Mouse (Mus musculus) regulatory T cell (primary cell): Measurements from ENCODE around the gene Thsd4.

Experiments used
- in situ Hi-C: fragments of 300-600 bp; cut with MboI, MseI; formaldehyde crosslinking; loops from one replicate; pipeline ENCODE4 v1.15.1; 2025; ENCODE audit warnings: high pct_unique_total_duplicates

Thsd4 gene

GRCm38 (mm10) chr9:60457359-60458210 lies 64.3 kb downstream of the Thsd4 start:
- in situ Hi-C loops: no loop called here

GRCm38 (mm10) chr9:60456651-60457050 lies 65.2 kb downstream of the Thsd4 start:
- in situ Hi-C loops: no loop called here

GRCm38 (mm10) chr9:60454406-60455076 lies 67.3 kb downstream of the Thsd4 start:
- in situ Hi-C loops: no loop called here

- in situ Hi-C loops: no loop called here
Measured at GRCm38 (mm10) chr9:60449498-60449897, 72.3 kb downstream of the Thsd4 start.

GRCm38 (mm10) chr9:60445821-60446220 lies 76.0 kb downstream of the Thsd4 start:
- in situ Hi-C loops: no loop called here

DNA sequence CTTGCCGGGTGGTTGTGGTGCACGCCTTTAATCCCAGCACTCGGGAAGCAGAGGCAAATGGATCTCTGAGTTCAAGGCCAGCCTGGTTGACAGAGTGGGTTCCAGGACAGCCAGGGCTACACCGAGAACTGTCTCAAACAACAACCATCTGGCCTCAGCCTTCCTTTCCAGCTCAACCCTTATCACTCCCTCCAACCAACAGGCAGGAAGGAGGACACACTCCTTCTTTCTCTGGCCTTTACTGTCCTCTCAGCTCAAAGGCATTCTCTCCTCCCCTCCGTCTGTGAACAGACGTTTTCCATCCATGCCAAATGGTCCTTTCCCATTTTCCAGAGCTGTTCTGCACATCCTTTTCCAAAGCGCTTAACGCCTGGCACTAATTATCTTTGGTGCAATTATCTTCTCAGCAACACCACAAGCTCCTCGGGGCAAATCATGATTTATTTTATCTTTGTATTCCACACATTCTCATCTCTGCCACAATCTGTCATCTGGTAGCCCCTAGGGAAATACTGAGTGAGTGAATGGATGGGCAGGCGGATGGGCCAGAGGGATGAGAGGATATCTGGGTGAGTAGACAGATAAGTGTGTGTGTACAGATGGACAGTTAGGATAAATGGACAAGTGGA lies 80.5 kb downstream of the Thsd4 start:
- in situ Hi-C loops: no loop called here

DNA sequence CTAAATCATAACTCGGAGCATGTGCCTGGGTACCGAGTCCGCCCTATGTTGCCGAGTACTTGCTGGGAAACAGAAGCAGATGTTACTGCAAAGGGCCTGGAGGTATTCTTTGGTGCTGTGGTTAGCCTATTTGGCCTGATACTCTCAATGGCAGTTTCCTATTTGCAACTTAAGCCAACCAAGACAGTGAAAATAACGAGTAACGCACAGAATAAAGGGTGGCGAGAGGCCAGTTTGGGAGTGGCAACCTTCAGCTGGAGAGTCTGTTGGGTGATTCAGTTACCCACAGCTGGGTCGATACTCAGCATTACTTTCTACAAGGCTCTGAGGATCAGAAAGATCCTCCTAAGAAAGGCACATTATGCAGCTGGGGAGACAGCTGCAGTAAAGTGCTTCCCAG lies 81.3 kb downstream of the Thsd4 start:
- in situ Hi-C loops: no loop called here

- in situ Hi-C loops: no loop called here
Measured at GRCm38 (mm10) chr9:60436246-60436645, 85.6 kb downstream of the Thsd4 start.

- in situ Hi-C loops: no loop called here
Measured at GRCm38 (mm10) chr9:60434093-60434492, 87.8 kb downstream of the Thsd4 start.

DNA sequence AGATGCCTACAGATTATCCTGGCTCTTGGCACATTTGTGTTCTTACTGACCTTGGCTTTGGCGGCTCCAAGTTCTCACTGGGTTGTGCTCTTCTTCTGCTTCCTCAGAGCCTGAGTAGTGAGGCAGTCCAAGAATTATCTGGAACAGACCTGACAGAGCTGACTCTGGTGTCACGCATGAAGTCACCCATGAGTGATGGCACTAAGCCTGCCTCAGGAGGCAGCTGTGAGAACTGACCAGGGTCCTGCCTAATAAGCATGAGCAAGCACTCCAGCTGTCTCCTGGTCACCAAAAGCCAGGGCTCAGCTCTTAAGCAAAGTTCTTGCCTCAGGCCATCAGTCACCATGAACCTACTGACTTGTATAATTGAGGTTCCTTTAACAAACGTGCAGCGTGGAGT lies 89.9 kb downstream of the Thsd4 start:
- in situ Hi-C loops: no loop called here

- in situ Hi-C loops: no loop called here
Measured at GRCm38 (mm10) chr9:60430017-60430416, 91.8 kb downstream of the Thsd4 start.

DNA sequence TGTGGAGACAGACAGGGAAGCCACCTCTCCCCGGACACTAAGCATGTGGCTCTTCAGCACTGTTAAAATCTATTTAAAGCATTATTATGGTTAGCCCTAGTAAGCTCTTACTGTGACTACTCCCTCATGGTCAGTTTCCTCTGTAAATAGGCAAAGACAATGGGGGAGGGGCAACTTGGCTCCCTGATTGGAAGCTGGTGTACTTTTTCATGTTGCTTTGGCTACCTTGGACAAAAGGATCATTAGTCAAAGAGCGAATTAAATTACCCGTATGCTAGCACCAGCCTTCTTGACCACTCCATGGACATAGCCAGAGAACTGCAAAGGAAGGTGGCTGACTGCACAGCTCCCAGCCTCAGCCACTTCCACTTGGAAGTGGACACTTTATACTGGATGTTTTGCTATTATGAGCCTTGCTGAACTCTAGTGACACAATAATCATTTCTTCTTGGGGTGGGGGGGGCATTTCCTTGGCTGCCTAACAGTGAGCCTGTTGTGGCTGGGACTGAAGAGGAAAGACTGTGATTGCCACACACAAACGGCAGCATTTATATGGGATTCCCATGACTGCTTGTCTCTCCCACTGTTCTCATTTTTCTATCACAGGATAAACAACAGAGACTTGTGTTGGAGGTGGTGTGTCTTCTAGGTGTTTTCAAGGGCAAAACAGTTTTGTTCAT lies 107.6 kb downstream of the Thsd4 start:
- in situ Hi-C loops: no loop called here

DNA sequence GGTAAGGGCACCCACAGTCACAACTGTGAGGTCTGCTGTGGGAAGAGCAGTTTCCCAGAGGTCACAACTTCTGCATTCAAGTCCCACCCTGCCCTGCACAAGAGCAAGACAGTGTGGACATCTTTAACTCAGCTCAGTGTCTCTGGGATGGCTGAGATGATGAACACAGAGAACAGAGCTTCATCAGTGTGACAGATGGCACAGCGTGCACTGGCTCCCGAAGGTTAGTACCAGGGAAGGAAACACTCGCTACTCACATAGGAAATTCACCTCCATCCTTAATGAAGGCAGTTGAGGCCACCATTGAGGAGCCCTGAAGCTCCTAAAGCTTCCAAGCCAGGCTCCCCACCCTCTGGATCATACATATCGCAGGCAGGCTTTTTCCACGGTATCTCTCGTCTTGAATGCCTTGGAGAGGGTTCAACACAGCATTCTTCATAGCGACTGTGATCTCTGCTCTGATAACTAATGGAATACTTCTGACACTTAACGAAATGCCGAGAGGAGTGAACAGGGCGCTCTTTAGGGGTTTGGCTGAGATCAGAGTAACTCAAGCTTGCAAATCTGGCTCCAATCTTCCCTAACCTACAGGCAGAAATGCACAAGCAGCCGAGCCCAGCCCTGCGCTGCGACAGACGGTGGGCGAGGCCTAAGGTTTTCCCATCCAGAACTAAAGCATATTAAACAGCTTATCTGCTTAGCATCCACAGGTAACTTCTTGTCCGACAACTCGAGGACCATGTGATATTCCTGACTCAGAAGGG lies 110.8 kb downstream of the Thsd4 start:
- in situ Hi-C loops: no loop called here

DNA sequence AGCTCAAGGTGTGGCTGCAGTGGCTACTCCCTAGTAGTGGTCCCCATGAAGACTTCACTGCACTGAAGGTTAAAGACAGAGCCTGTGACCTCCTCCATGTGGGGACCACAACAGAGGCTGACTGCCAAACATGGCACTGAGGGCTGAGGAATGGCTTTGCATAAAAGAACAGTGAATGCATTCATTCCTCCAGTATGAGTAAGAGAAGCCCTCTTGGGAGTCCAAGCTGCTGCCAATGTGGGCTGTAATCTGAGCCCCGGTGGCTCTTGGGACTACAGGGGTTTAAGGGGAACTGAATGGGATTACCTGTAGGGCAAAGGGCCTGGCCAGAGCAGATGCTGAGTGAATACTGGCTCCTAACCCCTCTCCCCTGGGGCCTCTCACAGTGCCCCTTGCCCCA lies 114.5 kb downstream of the Thsd4 start:
- in situ Hi-C loops: no loop called here

DNA sequence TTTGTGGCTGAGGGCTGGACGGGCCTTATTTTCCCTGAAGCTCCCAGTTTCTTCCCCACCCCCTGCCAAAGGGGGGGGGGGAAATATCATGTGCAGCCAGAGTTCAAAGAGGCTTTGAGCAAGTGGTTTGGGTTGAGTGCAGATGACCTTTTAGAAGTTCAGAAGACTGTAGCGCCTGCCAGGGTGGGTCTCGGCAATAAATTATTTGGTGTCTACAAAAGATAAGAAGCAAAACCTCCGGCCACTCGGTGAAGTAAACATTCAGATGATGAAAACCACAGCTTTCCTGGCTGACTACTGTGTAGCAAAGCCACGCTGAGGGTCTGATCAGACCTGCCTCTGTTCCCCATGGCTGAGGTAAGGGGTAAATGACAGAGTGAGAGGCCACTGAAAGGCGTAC lies 116.1 kb downstream of the Thsd4 start:
- in situ Hi-C loops: no loop called here

GRCm38 (mm10) chr9:60402681-60403080 lies 119.2 kb downstream of the Thsd4 start:
- in situ Hi-C loops: no loop called here

- in situ Hi-C loops: no loop called here
Measured at GRCm38 (mm10) chr9:60400001-60400400, 121.8 kb downstream of the Thsd4 start.

DNA sequence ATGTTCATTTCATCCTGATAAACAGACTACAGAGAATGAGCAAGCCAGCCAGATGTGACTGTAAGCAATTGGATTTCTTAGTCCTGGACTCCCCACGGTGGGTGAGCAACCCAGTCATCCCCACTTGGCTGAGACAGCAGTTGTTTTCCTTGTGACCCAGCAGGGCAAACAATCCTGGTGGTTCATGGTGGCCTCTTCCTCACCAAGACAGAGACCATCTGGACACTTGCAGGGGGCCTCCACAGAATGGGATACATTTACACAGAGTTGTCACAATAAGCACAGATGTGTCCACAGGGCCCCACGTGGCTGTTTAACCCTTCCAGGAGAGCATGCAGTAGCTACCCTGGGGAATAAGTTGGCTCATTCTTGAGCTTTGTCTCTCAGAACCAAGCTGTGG lies 123.8 kb downstream of the Thsd4 start:
- in situ Hi-C loops: no loop called here

DNA sequence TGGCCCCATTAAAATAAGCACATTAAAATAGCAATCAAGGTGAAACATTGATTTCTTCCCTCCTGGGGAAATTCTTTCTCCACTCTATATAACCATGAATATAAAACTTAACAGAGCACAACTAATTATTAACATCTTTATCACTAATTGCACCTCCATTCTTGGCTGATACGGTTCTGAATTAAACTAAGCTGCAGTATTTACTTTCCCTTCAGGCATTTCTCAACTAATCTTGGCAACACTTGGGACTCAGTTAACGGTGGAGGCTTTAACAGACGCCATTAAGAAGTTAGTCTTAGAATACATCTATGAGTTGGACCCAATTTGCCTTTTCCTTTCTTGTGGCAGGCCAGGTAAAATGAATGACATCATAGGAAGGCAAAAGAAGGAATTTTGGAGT lies 125.8 kb downstream of the Thsd4 start:
- in situ Hi-C loops: no loop called here

- in situ Hi-C loops: no loop called here
Measured at GRCm38 (mm10) chr9:60392916-60393315, 128.9 kb downstream of the Thsd4 start.

- in situ Hi-C loops: loop anchor here (10.0 kb wide), 1 partner anchor 200 kb away; no protein-coding TSS in a partner anchor
Measured at GRCm38 (mm10) chr9:60384751-60385150, 137.1 kb downstream of the Thsd4 start.
